ENCODE assay signal across 8 mouse cellular contexts in genomic region chr7:27675222-27675612, GRCm38 (mm10). TPM values are rescaled to one million over a fixed set of nuclear protein-coding genes. Genes with fewer than 3 reads are reported as not detected.
DNase-seq lines count a peak whose midpoint lies in the region; ATAC-seq lines count a peak whose summit lies in the region.

No protein-coding gene starts in this region.

- peak overlapping the region; percentile 94 for H3K4me2 ChIP-seq in kidney, embryonic 15.5 days
- H3K4me2 ChIP-seq in hindbrain, embryonic 14.5 days (replicated peaks), result peak overlapping the region; percentile 86
- H3K4me2 ChIP-seq in midbrain, embryonic 12.5 days (replicated peaks), result peak overlapping the region; percentile 100

- H3K4me1 ChIP-seq in kidney, embryonic 15.5 days, result peaks cover 31% of the 10 kb centered on the region
- peaks cover 32% of the 10 kb centered on the region for H3K4me1 ChIP-seq in embryonic facial prominence, embryonic 10.5 days
- peaks cover 23% of the 10 kb centered on the region for H3K4me1 ChIP-seq in hindbrain, embryonic 14.5 days (replicated peaks; ENCODE audit: control insufficient read depth, insufficient read depth, low read length)
- H3K4me1 ChIP-seq in midbrain, embryonic 12.5 days, result peaks cover 31% of the 10 kb centered on the region

- H3K9me3 ChIP-seq in kidney, embryonic 15.5 days (replicated peaks), result no peaks in the 10 kb centered on the region
- H3K9me3 ChIP-seq in embryonic facial prominence, embryonic 10.5 days, result no peaks in the 10 kb centered on the region
- no peaks in the 10 kb centered on the region for H3K9me3 ChIP-seq in hindbrain, embryonic 14.5 days (ENCODE audit: control insufficient read depth, low read length)
- H3K9me3 ChIP-seq in midbrain, embryonic 12.5 days, result no peaks in the 10 kb centered on the region

- H3K4me3 ChIP-seq in kidney, embryonic 15.5 days (replicated peaks), result peak overlapping the region; percentile 83
- H3K4me3 ChIP-seq in embryonic facial prominence, embryonic 10.5 days, result peak overlapping the region; percentile 99
- peak overlapping the region; percentile 93 for H3K4me3 ChIP-seq in hindbrain, embryonic 14.5 days (replicated peaks; ENCODE audit: low read length)
- peak overlapping the region; percentile 94 for H3K4me3 ChIP-seq in midbrain, embryonic 12.5 days

- ATAC-seq in kidney, embryonic 15.5 days (replicated peaks; ENCODE audit: low FRiP score), result no peak
- ATAC-seq in hindbrain, embryonic 14.5 days (ENCODE audit: low FRiP score), result no peak
- ATAC-seq in midbrain, embryonic 12.5 days (ENCODE audit: low FRiP score, low read depth), result no peak

- H3K9ac ChIP-seq in kidney, embryonic 15.5 days, result no peak overlapping the region
- peak overlapping the region; percentile 95 for H3K9ac ChIP-seq in hindbrain, embryonic 14.5 days
- H3K9ac ChIP-seq in midbrain, embryonic 12.5 days (replicated peaks), result peak overlapping the region; percentile 98

- no peaks in the 10 kb centered on the region for H3K27me3 ChIP-seq in kidney, embryonic 15.5 days
- H3K27me3 ChIP-seq in embryonic facial prominence, embryonic 10.5 days (replicated peaks; ENCODE audit: low read depth, poor library complexity, severe bottlenecking), result no peaks in the 10 kb centered on the region
- H3K27me3 ChIP-seq in hindbrain, embryonic 14.5 days (ENCODE audit: control insufficient read depth, insufficient read depth, low read length), result no peaks in the 10 kb centered on the region
- H3K27me3 ChIP-seq in midbrain, embryonic 12.5 days, result no peaks in the 10 kb centered on the region

- H3K36me3 ChIP-seq in kidney, embryonic 15.5 days, result peaks cover 16% of the 10 kb centered on the region; the same call in 1 of the 2 replicates
- H3K36me3 ChIP-seq in embryonic facial prominence, embryonic 10.5 days (replicated peaks), result peaks cover 20% of the 10 kb centered on the region
- H3K36me3 ChIP-seq in hindbrain, embryonic 14.5 days (replicated peaks; ENCODE audit: control insufficient read depth, insufficient read depth), result peaks cover 12% of the 10 kb centered on the region
- peaks cover 16% of the 10 kb centered on the region; the same call in 1 of the 2 replicates for H3K36me3 ChIP-seq in midbrain, embryonic 12.5 days

- 34% methylated on average over 14 of the region's 14 CpGs for WGBS in kidney, embryonic 15.5 days
- WGBS in embryonic facial prominence, embryonic 10.5 days, result 30% methylated on average over 14 of the region's 14 CpGs
- 23% methylated on average over 14 of the region's 14 CpGs for WGBS in hindbrain, embryonic 14.5 days
- WGBS in midbrain, embryonic 12.5 days, result 35% methylated on average over 14 of the region's 14 CpGs

- DNase-seq in kidney, adult 18-20 months, result no peak
- no peak for DNase-seq in embryonic facial prominence, embryonic 10.5 days (ENCODE audit: low spot score)
- DNase-seq in hindbrain, embryonic 14.5 days (ENCODE audit: low spot score), result no peak
- no peak for DNase-seq in T-cell, adult 2 months (ENCODE audit: low spot score)
- no peak for DNase-seq in urinary bladder, adult 2 months (ENCODE audit: low spot score)
- DNase-seq in adipocyte (ENCODE audit: low spot score), result no peak

- no peak overlapping the region for H3K27ac ChIP-seq in kidney, embryonic 15.5 days
- 0 out of 2 replicates have a peak overlapping the region, but pooled peaks have one; percentile 94 for H3K27ac ChIP-seq in embryonic facial prominence, embryonic 10.5 days (replicated peaks)
- H3K27ac ChIP-seq in hindbrain, embryonic 14.5 days, result no peak overlapping the region
- H3K27ac ChIP-seq in midbrain, embryonic 12.5 days (replicated peaks), result peak overlapping the region; percentile 87; the same call in 1 of the 2 replicates

RNA-seq across cellular contexts. Expression of gene Map3k10, which starts 0.8 kb away (rescaled TPM):
- polyA plus RNA-seq in kidney, embryonic 15.5 days (2015; fragmentation: Nextera tagmentation; extraction: Ambion mirVana), result 6.5 and 7.6 TPM in 2 replicates
- 9.0 and 9.2 TPM in 2 replicates for polyA plus RNA-seq in embryonic facial prominence, embryonic 10.5 days (2016; fragmentation: Nextera tagmentation; extraction: Ambion mirVana)
- 23.5 and 27.2 TPM in 2 replicates for polyA plus RNA-seq in hindbrain, embryonic 14.5 days (2014; fragmentation: Nextera tagmentation; extraction: Ambion mirVana)
- polyA plus RNA-seq in midbrain, embryonic 12.5 days (2016; fragmentation: Nextera tagmentation; extraction: Ambion mirVana), result 17.9 and 18.9 TPM in 2 replicates
- 14.7 and 18.1 TPM in 2 replicates for polyA plus RNA-seq in urinary bladder, adult 2 months (2012; rRNA removed)

RNA-seq across cellular contexts. Expression of gene Zfp607b, which starts 13.9 kb away (rescaled TPM):
- 3.4 and 4.6 TPM in 2 replicates for polyA plus RNA-seq in kidney, embryonic 15.5 days (2015; fragmentation: Nextera tagmentation; extraction: Ambion mirVana)
- polyA plus RNA-seq in embryonic facial prominence, embryonic 10.5 days (2016; fragmentation: Nextera tagmentation; extraction: Ambion mirVana), result 4.9 and 5.0 TPM in 2 replicates
- polyA plus RNA-seq in hindbrain, embryonic 14.5 days (2014; fragmentation: Nextera tagmentation; extraction: Ambion mirVana), result 11.8 and 12.5 TPM in 2 replicates
- 9.3 and 9.9 TPM in 2 replicates for polyA plus RNA-seq in midbrain, embryonic 12.5 days (2016; fragmentation: Nextera tagmentation; extraction: Ambion mirVana)
- 2.3 and 2.5 TPM in 2 replicates for polyA plus RNA-seq in urinary bladder, adult 2 months (2012; rRNA removed)

RNA-seq across cellular contexts. Expression of gene Ttc9b, which starts 21.5 kb away (rescaled TPM):
- polyA plus RNA-seq in kidney, embryonic 15.5 days (2015; fragmentation: Nextera tagmentation; extraction: Ambion mirVana), result 0.28 and 0.86 TPM in 2 replicates
- polyA plus RNA-seq in embryonic facial prominence, embryonic 10.5 days (2016; fragmentation: Nextera tagmentation; extraction: Ambion mirVana), result 1.6 and 1.9 TPM in 2 replicates
- polyA plus RNA-seq in hindbrain, embryonic 14.5 days (2014; fragmentation: Nextera tagmentation; extraction: Ambion mirVana), result 98.6 and 100 TPM in 2 replicates
- polyA plus RNA-seq in midbrain, embryonic 12.5 days (2016; fragmentation: Nextera tagmentation; extraction: Ambion mirVana), result 18.1 and 19.4 TPM in 2 replicates
- 0.04 TPM in 1 of 2 replicates, not detected in the other for polyA plus RNA-seq in urinary bladder, adult 2 months (2012; rRNA removed)

RNA-seq across cellular contexts. Expression of gene Zfp60, which starts 56.0 kb away (rescaled TPM):
- polyA plus RNA-seq in kidney, embryonic 15.5 days (2015; fragmentation: Nextera tagmentation; extraction: Ambion mirVana), result 37.2 and 40.8 TPM in 2 replicates
- polyA plus RNA-seq in embryonic facial prominence, embryonic 10.5 days (2016; fragmentation: Nextera tagmentation; extraction: Ambion mirVana), result 57.1 and 58.6 TPM in 2 replicates
- 92.5 and 99.3 TPM in 2 replicates for polyA plus RNA-seq in hindbrain, embryonic 14.5 days (2014; fragmentation: Nextera tagmentation; extraction: Ambion mirVana)
- 102 and 112 TPM in 2 replicates for polyA plus RNA-seq in midbrain, embryonic 12.5 days (2016; fragmentation: Nextera tagmentation; extraction: Ambion mirVana)
- polyA plus RNA-seq in urinary bladder, adult 2 months (2012; rRNA removed), result 6.3 and 8.1 TPM in 2 replicates

Comparison
In these comparisons a context has a peak if more than half of its experiments do, and no peak if none do; other contexts are left out.
1. H3K27ac ChIP-seq: peak in embryonic facial prominence, embryonic 10.5 days (single experiment) and midbrain, embryonic 12.5 days (single experiment); none in kidney, embryonic 15.5 days (single experiment) and hindbrain, embryonic 14.5 days (single experiment).
2. Peak in every context shown above with its lines, with median percentiles within 50 percentile points of each other: H3K4me2 ChIP-seq and H3K4me3 ChIP-seq.